Mouse (Mus musculus) liver, postnatal 0 days (tissue): ENCODE measurements around the gene Dusp27. TPM values are rescaled to one million over a fixed set of nuclear protein-coding genes. Genes with fewer than 3 reads are reported as not detected.

ENCODE experiments used
- ATAC-seq: fragments of 200-750 bp; cut with Nextera tagmentation; 2 replicates; pipeline ENCODE4 v1.8.0; 2017; ENCODE audit warnings: mild to moderate bottlenecking, moderate library complexity
- DNase-seq: peaks from one replicate; pipeline ENCODE4 v3.0.0-alpha.2; 2016
- H3K27ac ChIP-seq: fragments of 300-500 bp; sonication (generic); 2 replicates; pipeline ENCODE4 v1.5.1; 2014; ENCODE audit warnings: antibody characterized with exemption, moderate library complexity, mild to moderate bottlenecking, low read depth
- H3K27me3 ChIP-seq: fragments of 300-500 bp; sonication (generic); 2 replicates; pipeline ENCODE4 v1.6.1; 2014; ENCODE audit warnings: low read length, control low read depth, mixed read lengths; ENCODE audit not compliant: insufficient read depth
- H3K36me3 ChIP-seq: fragments of 300-500 bp; sonication (generic); replicated peaks from 2 replicates; pipeline ENCODE4 v1.6.1; 2014; ENCODE audit warnings: mild to moderate bottlenecking, control low read depth, low read length, moderate library complexity, mixed read lengths; ENCODE audit not compliant: insufficient read depth
- H3K4me1 ChIP-seq: fragments of 300-500 bp; sonication (generic); 2 replicates; pipeline ENCODE4 v1.6.1; 2014; ENCODE audit warnings: antibody characterized with exemption, mild to moderate bottlenecking, control low read depth; ENCODE audit not compliant: insufficient read depth
- H3K4me2 ChIP-seq: fragments of 300-500 bp; sonication (generic); 2 replicates; pipeline ENCODE4 v1.6.1; 2014; ENCODE audit warnings: low read depth, mild to moderate bottlenecking, low read length, moderate library complexity, mixed read lengths
- H3K4me3 ChIP-seq: fragments of 300-500 bp; sonication (generic); 2 replicates; pipeline ENCODE4 v1.5.1; 2014; ENCODE audit warnings: low read depth, low read length
- H3K9ac ChIP-seq: fragments of 300-500 bp; sonication (generic); replicated peaks from 2 replicates; pipeline ENCODE4 v1.6.1; 2014; ENCODE audit warnings: mild to moderate bottlenecking, moderate library complexity
- H3K9me3 ChIP-seq: fragments of 300-500 bp; sonication (generic); 2 replicates; pipeline ENCODE4 v1.6.1; 2016; ENCODE audit warnings: mild to moderate bottlenecking, control low read depth, low read length, mixed read lengths
- CTCF ChIP-seq: sonication (generic); IDR thresholded peaks from 2 replicates; pipeline ENCODE4 v1.5.1; 2016; ENCODE audit warnings: antibody characterized with exemption, low read depth
- EP300 ChIP-seq: IDR thresholded peaks from 2 replicates; pipeline ENCODE4 v1.6.1; 2016; ENCODE audit warnings: antibody characterized with exemption, low read depth, mild to moderate bottlenecking
- WGBS: fragments of 180-500 bp; shearing (Covaris S2); extraction: QIAGEN DNeasy Blood & Tissue Kit; methylation state at CpG from one replicate; pipeline ENCODE4 v1.1.7; 2014; ENCODE audit not compliant: insufficient replicate concordance; 5-methylcytosine and 5-hydroxymethylcytosine counted together
- polyA plus RNA-seq: library from polyadenylated mRNA; unstranded; fragments of >200 nt; fragmentation: Nextera tagmentation; extraction: Ambion mirVana; gene quantifications from 2 replicates; pipeline ENCODE4 v1.2.1, GENCODE M21; 2015

Dusp27 gene
- polyA plus RNA-seq, 1 experiment from 2014 or later, result 0.04 TPM

- no peak for TF ChIP-seq EP300
- Histone ChIP-seq H3K27me3 (no peaks in the 10 kb centered on the region), H3K4me3 (no peak overlapping the region), H3K4me1 (no peaks in the 10 kb centered on the region), H3K4me2 (no peak overlapping the region), H3K9ac (no peak overlapping the region), H3K27ac (no peak overlapping the region), H3K36me3 (no peaks in the 10 kb centered on the region), H3K9me3 (no peaks in the 10 kb centered on the region)
- WGBS, result 64% methylated on average over 6 of the region's 6 CpGs
- ATAC-seq (no peak), DNase-seq (no peak)
Measured at GRCm38 (mm10) chr1:166077052-166077735, 50.5 kb downstream of the Dusp27 start.

GRCm38 (mm10) chr1:166067856-166068440, 59.8 kb downstream of the Dusp27 start:
- TF ChIP-seq EP300 (no peak), CTCF (no peak)
- Histone ChIP-seq H3K4me3 (no peak overlapping the region), H3K4me1 (no peaks in the 10 kb centered on the region), H3K27me3 (no peaks in the 10 kb centered on the region), H3K36me3 (no peaks in the 10 kb centered on the region), H3K4me2 (no peak overlapping the region), H3K9me3 (peaks cover 3% of the 10 kb centered on the region; the same call in 1 of the 2 replicates), H3K27ac (no peak overlapping the region), H3K9ac (no peak overlapping the region)
- ATAC-seq, result no peak
- no peak for DNase-seq
- WGBS, result 69% methylated on average over 2 of the region's 2 CpGs

GRCm38 (mm10) chr1:166063870-166064269, 63.9 kb downstream of the Dusp27 start:
- ATAC-seq, result no peak
- WGBS, result 65% methylated on average over 3 of the region's 3 CpGs
- H3K4me3 ChIP-seq, result no peak overlapping the region
- no peaks in the 10 kb centered on the region for H3K9me3 ChIP-seq
- H3K4me1 ChIP-seq, result no peaks in the 10 kb centered on the region
- TF ChIP-seq CTCF (no peak), EP300 (no peak)
- DNase-seq, result no peak
- no peaks in the 10 kb centered on the region for H3K36me3 ChIP-seq
- no peak overlapping the region for H3K9ac ChIP-seq
- H3K4me2 ChIP-seq, result no peak overlapping the region
- no peaks in the 10 kb centered on the region for H3K27me3 ChIP-seq
- no peak overlapping the region for H3K27ac ChIP-seq

- WGBS, result 77% methylated on average over 3 of the region's 3 CpGs
- ATAC-seq (no peak), DNase-seq (no peak)
- Histone ChIP-seq H3K36me3 (no peaks in the 10 kb centered on the region), H3K4me1 (no peaks in the 10 kb centered on the region), H3K4me3 (no peak overlapping the region), H3K9ac (no peak overlapping the region), H3K27ac (no peak overlapping the region), H3K27me3 (no peaks in the 10 kb centered on the region), H3K9me3 (no peaks in the 10 kb centered on the region), H3K4me2 (no peak overlapping the region)
- no peak for TF ChIP-seq CTCF
- TF ChIP-seq EP300, result no peak
Measured at GRCm38 (mm10) chr1:166061532-166061931, 66.2 kb downstream of the Dusp27 start.

- DNase-seq (no peak), ATAC-seq (no peak)
- no peak overlapping the region for H3K27ac ChIP-seq
- WGBS, result 44% methylated on average over 1 of the region's 1 CpGs
- no peak for TF ChIP-seq CTCF
- H3K4me3 ChIP-seq, result no peak overlapping the region
- no peaks in the 10 kb centered on the region for H3K27me3 ChIP-seq
- no peak overlapping the region for H3K4me2 ChIP-seq
- no peaks in the 10 kb centered on the region for H3K9me3 ChIP-seq
- no peaks in the 10 kb centered on the region for H3K4me1 ChIP-seq
- no peak overlapping the region for H3K9ac ChIP-seq
- no peaks in the 10 kb centered on the region for H3K36me3 ChIP-seq
Measured at GRCm38 (mm10) chr1:166060406-166060805, 67.3 kb downstream of the Dusp27 start.

GRCm38 (mm10) chr1:166056098-166056756, 71.5 kb downstream of the Dusp27 start:
- no peak for ATAC-seq
- 55% methylated on average over 9 of the region's 9 CpGs for WGBS
- Histone ChIP-seq H3K4me3 (no peak overlapping the region), H3K27ac (no peak overlapping the region), H3K4me1 (no peaks in the 10 kb centered on the region), H3K9ac (no peak overlapping the region), H3K9me3 (no peaks in the 10 kb centered on the region), H3K4me2 (no peak overlapping the region), H3K27me3 (no peaks in the 10 kb centered on the region), H3K36me3 (no peaks in the 10 kb centered on the region)
- TF ChIP-seq CTCF, result no peak
- TF ChIP-seq EP300, result no peak
- no peak for DNase-seq
